Mouse (Mus musculus) layer of hippocampus, adult 8-10 months (tissue): ENCODE measurements at regions not wholly inside any gene's neighbourhood (a gene's known extent, or its start where the extent isn't known, plus 50 kb on each side); places are given as distances from the start of the nearest gene placed in this dataset.
"Not testable (repeated sequence)": the region's sequence is repeated elsewhere in the genome, so short reads cannot be mapped to it uniquely, and the experiment has no call there.

Experiments
- DNase-seq, 2 experiments: peaks; one replicate each; pipeline ENCODE4 v3.0.0; 2022; ENCODE audit warnings: low spot score in 2 of 2

DNA sequence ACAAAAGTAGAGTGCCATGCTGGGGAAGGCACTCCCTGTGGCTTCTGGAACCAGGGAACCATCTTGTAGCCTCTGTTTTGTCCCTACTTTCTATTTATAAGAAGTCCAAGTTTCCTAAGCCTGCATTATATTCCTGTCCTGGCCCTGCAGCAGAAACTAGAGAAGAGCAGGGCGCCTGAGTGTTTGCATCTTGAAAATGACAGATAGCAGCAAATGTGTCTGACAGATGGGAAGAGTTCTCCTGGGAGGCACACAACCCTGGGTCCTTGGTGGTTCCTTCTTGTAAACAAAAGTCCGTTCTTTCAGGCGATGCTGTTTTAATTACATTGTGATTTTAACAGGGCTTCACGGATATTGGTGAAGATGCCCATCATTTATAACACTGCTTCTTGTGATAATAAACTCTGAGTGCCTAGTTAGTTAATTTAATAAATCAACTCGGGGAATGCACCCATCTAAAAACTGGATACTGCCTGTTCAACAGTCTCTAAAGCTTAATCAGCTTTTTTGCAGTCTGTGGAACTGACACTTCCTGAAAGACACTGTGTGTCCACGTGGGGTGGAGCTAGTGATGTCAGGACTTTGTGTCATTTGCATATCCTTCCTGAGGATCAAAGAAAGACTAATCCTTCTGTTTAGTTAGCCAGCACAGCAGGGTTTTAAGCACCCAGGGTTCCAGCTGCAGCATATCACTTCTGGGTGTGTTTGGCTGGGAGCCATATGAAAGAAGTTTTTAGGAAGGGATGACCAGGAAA is 188.3 kb upstream of the Ccdc54 start:
- no peak for DNase-seq

DNA sequence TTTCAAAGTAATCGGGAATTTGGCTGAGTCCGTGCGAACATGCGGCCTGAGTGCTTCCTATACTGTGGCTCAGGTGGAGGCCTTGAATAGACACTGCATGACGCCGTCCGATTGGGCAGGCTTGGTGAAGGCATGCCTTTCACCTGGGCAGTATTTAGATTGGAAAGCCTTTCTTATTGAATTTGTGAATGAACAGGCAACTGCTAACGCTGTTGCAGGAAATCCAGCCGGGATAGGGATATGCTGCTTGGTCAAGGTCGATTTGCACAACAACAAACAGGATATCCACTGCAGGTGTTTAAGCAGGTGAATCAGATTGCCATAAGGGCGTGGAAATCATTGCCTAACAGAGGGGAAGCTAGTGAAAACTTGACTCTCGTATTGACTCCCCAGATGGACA is 183.7 kb upstream of the Ccdc54 start:
- DNase-seq = not testable (repeated sequence)

DNA sequence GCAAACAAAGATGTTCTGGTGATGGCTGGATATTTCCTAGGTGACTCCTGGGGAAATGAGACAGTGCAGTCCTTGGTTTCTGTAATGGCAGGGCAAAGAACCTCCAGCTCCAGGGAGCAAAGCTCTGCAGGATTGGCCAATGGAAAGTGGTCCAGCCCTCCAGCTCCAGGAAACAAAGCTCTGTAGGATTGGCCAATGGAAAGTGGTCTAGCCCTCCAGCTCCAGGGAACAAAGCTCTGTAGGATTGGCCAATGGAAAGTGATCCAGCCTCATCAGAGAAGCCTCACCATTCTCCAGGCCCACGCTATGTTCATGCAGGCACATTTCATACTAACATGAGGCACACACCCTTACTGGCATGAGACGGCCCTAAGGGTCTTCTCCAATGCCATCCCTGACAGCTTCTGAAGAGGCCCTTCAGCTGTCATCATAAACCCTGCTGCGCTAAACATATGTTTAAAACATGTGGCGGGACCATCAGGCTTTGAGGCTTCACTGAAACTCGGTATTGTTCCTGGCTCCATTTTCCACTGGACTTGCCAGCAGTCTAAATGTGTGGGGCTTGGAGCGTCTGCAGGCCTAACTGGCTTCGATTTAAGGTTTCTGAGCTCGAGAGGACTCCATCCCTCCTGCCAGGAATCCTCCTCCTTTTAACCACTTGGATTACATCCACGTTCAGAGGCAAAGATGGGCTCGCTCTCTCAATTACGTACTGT is 175.3 kb upstream of the Ccdc54 start:
- peak in 1 of 2 experiments; percentile 24 for DNase-seq

DNA sequence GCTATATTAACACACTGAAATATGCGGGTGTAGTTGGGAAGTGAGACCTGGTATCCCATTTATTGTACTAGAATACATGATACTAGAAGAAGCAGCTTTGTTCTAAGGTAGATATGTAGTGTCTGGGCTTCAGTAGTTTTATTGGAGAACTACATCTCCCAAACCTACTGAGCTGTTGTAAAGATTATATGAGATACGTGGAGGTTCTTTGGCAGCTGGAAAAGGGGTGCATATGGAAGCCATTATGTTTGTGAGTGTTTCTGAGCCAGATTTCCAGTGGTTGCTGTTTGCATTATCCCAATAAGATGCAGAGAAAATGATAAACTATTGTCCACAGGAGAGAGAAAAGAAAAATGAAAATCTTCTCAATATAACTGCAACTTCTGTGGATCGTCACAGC is 171.1 kb upstream of the Ccdc54 start:
- no peak for DNase-seq

DNA sequence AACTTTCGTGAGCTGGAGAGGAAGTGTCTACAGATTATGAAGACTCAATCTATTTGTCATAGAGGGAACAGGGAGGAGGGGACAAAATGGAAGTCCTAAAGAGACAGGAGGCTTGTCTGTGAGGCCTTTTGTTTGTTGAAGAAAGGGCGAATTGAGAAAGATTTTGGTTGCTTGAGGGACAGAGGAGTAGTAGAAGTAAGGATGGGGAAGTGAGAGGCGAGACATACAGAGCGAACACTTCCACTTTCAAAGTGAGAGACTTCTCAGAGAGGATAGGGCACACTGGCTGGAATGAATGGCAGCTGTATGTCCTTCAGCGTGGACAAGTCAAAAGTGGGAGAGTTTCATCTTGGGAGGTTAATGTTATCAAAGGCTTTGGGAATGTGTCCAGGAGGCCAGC is 169.0 kb upstream of the Ccdc54 start:
- no peak for DNase-seq

DNA sequence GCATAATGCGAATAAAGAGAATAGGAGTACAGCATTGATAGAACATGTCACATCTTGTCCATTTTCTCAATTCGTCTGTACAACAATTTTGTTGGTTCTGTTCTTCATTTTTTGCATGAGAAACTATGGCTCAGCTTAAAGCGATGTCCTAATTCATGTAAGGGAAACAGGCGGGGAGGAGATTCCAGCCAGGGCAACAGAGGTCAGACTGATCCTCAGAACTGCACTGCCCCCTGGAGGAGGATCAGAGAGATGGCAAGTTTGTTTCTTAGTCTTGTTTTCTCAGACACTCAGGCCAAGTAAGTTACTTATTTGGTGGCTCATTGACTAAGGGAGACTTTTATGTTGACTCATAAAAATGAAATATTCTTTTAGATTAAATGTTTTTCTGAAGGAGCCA is 165.7 kb upstream of the Ccdc54 start:
- DNase-seq = no peak

DNA sequence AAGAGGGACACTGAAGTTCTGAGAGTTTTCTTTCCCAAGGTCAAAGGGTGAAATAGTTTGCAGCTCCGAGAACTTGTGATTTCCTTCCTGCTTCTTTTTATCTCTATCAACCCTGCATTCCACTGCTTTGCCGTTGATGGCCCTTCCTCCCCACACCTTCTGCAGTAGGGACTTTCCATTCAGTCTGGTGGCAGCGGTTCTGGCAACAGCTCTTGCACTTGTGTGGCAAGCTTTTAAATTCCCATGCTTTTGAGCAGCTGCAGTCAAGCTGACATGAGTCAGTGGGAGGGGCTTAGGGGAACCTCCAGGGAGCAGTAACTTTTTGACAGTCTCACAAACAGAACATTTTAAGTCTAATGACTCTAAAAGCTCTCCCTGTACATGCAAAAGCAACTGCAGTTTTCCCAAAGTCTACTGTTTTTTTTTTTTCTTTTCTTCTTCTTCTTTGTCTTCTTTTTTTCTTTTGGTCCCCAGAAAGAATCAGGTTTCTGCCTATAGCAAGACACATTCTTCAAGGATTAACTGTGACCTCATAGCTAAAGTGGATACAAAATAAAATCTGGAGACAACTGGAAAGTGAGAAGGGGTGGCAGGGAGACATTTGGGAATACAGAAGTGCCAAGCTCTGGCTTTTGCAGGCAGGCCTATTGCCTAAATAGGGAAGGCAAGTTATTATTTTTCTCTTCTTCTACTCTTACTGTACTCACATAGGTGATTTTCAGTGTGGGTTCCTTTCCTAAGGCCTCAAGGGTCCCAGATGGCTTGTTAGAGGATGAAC is 162.8 kb upstream of the Ccdc54 start:
- no peak for DNase-seq

DNA sequence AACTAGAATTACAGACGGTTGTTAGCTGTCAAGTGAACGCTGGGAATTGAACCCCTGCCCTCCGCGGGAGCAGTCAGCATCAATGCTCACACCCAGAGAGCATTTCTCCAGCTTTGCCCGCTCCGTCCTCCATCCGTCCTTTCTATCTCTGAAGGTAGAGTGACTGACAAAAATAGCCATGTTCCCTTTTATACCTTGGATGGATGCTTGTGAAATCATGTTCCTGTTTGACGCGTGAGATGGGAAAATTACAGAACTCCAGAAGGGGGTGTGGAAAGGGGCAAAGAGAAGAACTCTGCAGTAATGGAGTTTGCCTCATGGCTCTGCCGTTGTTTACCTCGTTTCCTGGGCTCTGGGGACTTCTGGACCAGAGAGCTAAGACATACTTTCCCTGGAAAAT is 162.1 kb upstream of the Ccdc54 start:
- no peak for DNase-seq

DNA sequence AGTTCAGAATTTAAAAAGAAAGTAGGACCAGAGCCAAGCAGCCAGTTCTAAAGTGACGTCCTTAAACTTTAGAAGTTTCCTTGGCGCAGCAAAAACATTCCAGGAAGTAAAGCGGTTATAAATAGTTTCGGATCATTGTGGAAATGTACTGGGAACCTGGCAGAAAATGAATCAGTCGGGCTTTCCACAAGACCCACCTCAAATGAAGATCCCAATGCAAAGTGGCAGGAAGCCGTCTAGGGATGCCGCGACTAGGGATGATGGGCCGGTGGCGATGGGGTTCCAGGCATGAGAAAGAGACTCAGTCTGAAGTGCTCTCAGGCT is 161.3 kb upstream of the Ccdc54 start:
- DNase-seq = no peak

DNA sequence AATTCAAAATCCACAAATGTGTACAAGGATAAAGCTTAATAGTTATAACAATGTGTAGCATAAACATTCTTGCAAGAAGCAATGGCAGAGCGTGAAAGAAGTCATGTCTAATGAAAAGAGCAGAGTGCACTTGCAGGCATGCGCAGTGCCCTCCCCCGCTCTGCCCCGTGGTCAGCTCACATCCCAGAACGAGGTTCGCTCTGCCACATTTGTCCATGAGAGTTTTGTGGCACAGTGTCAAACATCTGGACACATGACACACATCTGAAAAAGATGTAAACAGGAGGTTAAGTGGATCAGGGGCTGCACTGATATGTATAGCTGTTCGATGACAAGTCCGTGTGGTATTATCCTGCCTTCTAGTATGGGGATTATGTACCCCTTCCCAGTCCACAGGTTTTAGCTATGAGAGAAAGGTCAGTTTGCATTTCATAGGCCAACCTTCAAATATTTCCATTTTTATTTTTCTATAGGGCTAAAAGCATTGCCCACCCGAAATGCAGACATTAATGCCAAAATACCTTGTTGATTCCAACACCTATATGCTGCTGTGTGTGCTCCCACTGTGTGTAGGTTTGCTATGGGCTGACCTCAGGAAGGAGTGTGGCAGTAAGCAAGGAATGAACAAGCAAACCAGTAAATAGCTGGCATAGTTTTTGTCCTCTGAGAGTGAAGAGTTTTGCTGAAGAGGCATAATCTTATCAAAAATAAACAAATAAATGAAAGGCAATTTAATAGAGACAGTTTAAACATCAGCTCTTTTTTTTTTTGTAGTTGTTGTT is 160.7 kb upstream of the Ccdc54 start:
- no peak for DNase-seq

DNA sequence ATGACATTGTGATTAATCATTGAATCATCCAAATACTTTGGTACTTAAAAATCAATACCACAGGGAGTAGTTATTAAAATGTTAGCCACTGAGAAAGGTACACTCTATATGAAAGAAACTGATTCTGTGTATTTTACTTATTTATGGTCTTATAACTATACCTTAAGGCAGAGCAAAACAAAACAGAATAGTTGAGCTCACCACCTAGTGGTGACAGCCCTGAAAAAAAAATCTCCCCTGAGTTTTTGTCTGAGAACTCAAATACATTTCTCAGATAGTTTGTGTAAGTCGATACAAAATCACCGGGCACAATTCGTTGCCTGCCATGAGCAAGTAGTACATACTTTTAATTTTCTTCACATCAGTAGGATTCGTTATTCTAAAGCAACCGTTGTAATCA is 156.7 kb upstream of the Ccdc54 start:
- DNase-seq = no peak

DNA sequence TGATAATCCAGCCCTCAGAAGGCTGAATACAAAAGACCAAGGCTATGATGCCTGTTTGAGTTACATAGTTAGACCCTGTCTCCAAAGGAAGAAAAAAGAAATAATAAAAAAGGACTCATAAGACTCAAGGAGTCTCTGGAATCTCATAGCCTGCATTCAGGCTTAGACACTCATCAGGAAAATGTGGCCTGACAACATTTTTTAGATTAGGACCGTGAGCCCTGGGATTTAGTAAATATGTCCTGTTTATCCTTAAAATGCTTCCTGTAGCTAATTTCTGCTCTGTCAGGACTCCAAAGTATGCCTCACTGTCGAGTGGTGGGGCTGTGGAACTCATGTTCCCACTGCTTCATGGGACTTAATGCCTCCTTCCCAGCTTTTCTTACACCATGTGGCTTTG is 154.8 kb upstream of the Ccdc54 start:
- no peak for DNase-seq

DNA sequence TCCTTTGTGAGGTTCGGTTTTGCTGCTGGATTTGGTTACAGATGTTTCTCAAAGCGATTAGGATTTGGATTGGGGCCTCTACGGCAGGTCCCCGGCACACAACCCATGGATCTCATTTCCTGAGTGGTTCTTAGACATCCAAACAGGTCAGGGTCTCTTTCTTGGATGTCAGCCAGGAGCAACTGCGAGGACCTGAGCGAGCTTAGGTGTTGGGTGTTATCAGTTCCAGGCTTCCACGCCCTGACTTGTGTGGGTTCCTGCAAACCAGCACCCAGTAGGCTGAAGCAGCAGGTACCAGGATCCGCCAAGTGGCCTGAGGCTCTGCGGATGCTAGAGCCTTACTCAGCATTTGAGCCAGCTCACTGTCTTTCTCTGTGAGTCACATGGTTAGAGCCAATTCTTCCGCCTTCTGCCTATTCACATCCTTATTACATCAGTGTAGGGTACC is 146.5 kb upstream of the Ccdc54 start:
- no peak for DNase-seq

DNA sequence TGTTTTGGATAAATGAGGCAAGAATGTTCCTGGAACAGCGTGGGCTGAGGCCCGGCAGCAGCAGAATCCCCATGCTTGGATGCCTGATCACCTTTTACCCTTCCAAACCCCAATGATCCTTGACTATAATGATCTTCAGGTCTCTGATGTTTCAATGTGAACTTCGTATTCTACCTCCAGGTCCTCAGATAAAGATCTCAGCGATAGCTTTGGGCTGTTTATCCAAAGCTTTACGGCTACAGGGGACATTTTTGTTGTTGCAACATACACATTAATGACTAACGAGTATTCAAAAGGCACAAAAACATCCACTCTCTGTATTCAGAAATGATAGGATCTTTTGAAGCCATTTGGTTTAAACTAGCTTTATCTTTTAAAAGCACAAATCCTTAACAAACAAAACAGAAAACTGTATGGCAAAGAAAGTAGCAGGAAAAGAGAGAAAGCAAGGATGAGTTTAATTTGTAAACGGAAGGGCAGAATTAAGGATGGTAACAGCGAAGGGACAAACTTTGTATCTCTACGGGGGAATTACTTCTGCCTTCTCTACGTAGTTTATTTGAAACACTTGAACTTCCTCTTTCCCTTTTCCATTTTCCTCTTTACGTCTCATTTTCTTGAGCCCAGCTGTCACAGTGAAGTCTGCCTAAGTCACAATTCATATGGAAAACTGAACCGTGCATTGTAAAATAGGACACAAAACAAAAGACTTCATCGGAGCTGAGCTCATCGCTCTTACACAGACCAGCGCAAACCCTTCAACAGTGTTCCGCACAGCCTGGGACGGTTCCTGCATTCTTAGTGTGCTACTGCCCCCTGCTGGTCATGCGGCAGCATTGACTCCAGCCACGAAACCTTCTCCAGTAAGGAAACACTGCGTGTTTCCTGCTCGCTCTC is 145.4 kb upstream of the Ccdc54 start:
- DNase-seq = peak; percentile 81 to 87

DNA sequence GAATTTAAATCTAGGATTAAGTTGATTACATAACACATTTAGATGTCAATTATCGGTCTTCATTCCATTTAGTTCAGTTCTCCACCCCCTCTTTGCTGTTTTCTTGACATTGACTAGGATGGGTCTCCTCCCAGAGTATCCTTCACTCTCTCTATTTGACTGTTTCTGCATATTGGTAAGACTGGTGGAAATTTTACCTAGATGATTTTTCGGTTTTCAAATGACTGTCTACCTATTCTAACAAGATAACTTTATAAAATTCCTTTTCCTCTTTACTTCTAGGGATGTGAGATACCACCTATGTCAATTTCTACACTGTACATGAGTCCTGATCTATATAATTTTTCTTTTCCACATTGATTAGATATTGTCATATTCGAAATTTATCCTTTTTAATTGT is 142.4 kb upstream of the Ccdc54 start:
- no peak for DNase-seq

DNA sequence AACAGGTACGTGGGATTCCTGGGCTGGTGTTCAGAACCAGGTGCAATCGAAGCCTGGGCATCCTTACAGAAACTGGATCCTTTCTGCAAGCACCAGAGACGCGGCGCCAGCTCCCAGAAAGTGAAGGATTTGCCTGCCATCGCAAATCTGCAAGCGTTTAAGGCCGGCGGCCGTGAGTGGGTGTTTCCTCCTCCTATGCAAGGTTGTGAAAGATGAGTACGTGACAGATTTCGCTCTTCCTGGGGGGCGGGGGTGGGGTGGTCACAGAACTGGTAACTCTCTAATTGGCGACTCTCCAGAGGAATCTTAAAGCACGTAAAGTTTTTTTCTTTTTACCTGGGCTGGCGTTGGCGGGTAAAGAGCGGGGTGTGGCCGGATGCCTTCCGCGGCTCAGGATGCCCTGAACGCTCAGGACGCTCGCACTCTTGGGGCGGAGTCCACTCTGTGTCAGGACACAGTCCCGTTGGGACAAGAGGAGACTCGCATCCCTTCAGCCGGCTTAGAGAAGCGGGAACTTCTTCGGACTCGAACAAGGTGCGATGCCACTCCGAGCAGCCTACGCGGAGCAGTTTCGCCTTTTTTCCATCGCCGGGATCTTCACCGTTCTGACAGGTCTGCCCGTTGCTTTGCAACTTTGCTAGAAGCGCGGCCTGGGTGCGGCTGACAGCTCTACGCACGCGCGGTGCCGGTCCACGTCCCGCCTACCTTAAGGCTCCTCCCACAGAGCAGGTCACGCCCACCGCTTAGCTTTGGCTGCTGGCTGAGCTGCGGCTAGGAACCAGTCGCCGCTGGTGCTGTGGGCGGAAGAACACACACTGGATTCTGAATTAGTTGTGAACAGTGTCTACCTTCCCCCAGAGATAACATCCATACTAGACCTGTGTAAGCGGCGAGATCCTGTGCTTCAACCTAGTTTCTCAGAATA is 141.4 kb upstream of the Ccdc54 start:
- DNase-seq = peak; percentile 82 to 85

DNA sequence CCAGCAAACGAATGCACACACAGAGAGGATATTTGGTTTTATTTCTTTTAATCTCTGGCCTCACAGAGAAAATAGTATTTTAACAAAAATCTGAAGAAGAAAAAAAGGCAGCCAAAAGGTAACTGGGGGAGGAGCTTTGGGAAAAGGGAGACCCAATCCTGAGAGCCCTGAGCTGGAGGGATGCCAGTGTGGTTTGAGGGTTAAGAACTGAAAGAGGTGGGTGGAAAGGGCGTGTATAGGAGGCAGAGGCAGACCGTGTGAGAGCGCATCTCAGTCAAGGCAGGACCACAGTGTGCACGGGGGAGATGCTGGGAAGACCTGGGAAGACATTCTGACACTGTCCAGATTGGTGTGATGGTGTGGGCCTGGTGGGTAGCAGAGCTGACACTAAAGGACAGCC is 138.4 kb upstream of the Ccdc54 start:
- DNase-seq = no peak

DNA sequence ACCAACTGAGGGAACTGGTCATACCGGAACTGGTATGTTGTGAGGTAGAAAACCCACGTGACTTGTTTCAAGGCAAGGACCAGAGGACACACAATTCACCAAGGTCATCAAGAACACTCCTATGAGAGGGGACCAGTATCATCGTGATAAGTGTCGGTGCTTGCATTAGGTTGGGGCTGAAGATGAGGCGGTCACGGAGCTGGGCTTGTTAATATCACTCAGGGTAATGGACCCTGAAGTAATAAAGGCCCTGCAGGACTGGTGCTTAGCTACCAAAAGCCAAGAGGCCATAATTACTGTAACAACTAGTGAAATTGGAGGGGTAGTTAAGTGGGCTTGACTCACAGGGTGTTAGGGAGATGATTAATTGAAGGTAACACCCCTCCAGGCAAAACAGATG is 132.2 kb upstream of the Ccdc54 start:
- DNase-seq = no peak

DNA sequence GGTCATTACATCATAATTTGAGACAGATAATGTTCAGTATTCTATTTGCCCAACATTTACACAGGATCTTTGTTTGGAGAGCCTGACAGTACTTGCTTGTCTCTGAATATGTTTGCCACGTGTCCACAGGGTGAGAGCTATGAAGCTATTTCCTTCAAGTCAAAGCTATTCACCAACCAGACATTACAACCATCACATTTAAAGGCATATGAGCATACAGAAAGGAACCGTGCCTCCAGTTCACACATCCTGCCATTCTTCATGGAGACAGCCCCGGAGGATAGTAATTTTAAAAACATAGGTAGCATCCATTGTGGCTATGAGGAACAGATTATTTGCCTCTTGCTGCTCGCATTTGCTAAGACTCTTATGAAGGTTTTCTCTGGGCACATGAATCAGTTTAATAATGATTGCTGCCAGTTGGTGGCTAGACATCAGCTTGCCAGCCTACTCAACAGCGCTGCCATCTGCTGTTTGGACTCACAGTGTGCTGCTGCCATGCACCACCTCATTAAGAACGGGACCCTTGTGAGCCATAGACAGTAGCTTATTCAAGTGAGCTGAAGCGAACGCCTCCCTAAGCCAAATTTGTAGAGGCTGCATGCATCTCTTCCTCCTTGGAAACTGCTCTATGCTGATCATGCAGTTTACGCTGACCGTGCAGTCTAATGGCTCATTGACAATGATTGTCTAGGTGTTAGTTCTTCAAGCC is 126.5 kb upstream of the Ccdc54 start:
- DNase-seq = peak; percentile 86 to 89
